Mouse (Mus musculus): ENCODE results near the gene Agbl2.
"Not testable (repeated sequence)": the region's sequence is repeated elsewhere in the genome, so short reads cannot be mapped to it uniquely, and the experiment has no call there.

Agbl2 gene

DNA sequence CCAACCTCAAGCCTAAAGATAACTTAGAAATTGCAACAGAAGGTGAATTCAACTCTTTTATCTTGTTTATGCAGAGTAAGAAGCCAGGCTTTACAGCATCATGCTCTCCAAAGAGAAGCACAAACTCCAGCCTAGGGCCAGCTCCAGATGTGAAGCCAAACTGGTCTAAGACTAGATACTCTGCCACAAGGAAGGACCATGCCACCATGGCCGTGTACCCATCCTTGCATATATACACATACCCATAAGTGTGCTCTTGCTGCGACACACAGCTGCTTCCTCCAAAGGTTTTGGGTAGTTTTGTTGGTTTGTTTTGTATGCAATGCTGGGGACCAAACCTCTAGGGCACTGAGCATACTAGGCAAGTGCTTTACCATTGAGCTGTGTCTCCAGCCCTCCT is 32.7 kb downstream of the Agbl2 start:
- no peak for DNase-seq (ENCODE audit: low read depth, low spot score)

DNA sequence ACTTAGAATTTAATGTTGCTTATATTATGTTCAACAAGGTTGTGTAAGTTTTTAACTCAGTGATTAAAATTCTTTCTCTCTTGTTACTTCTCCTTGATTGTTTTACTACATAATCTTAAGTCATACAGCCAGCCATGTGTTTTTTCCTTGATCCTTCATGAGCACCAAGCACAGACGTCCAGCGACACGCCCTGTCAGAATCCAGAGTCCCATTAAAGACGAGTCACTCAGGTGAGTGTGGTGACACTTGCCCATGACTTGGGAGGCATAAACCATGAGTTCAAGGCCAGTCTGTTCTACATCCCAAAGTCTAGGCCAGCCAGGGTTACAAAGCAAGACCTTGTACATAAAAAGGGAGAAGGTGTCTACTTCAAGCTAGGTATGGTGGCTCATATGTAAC is 33.6 kb downstream of the Agbl2 start:
- DNase-seq (ENCODE audit: low read depth, low spot score), result no peak

DNA sequence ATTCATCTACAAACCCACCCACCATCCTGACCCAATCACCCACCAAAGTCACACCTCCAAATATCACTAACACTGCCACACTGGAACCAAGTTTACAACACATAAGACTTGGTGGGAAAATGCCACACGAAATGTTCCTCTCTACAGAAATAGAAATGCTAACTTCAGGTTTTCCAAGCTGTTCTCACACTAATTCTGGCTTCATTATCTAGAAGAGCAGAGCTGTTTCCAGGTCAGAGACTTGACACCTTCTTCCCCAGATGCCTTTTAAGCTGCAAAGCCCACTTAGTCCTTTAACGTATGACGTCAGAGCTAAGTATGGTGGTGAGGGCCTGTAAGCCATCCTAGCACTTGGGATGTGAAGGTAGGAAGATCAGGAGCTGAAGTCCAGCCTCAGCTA is 36.2 kb downstream of the Agbl2 start:
- DNase-seq (ENCODE audit: low read depth, low spot score), result no peak

DNA sequence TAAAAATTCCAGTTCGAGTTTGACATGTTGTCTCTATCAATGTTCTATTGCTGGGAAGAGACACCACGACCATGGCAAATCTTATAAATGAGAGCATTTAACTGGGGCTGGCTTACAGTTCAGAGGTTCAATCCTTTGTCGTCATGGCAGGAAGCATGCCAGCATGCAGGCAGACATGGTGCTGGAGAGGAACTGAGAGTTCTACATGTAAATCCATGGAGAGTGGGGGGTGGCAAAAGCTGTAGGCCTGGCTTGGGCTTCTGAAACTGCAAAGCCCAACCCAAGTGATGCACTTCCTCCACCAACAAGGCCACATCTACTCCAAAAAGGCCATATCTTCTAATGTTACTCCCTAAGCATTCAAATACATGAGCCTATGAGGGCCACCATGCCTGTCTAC is 38.4 kb downstream of the Agbl2 start:
- DNase-seq (ENCODE audit: low read depth, low spot score), result no peak

DNA sequence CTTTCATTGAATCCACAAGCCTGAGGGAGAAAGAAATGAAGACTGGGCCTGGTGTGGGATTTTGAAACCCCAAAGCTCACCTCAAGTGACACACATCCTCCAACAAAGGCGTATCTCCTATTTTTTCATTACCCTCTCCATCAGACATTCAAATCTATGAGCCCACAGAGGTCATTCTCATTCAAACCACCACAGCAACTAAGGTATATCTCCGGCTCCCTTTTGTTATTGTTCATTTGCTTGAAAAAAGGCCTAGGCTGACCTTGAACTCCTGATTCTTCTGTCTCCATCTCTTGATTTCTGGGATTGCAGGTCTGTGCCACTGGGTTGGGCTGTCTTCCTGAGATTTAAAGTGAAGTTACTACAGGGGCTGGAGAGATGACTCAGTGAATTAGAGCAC is 40.5 kb downstream of the Agbl2 start:
- peak; percentile 90 for DNase-seq (ENCODE audit: low read depth, low spot score)

DNA sequence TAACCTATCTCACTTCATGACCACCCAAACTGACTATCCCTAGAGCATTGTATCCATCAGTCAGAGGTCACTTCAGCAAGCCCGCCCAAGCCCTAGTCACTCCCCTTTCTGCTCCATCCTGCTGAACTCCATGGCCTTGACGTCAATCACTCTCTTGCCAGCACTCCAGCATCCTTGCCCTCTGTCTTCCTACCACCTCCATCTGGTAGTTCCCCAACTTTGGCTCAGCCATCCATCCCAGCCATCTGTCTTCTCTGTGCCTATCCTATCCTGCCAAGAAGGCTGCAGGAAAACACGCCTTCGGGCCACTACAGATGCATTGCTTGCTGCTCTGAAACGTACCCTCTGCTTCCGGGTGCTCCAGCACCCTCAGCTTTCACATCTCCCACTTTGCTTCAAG is 41.3 kb downstream of the Agbl2 start:
- peak; percentile 65 for DNase-seq (ENCODE audit: low read depth, low spot score)

DNA sequence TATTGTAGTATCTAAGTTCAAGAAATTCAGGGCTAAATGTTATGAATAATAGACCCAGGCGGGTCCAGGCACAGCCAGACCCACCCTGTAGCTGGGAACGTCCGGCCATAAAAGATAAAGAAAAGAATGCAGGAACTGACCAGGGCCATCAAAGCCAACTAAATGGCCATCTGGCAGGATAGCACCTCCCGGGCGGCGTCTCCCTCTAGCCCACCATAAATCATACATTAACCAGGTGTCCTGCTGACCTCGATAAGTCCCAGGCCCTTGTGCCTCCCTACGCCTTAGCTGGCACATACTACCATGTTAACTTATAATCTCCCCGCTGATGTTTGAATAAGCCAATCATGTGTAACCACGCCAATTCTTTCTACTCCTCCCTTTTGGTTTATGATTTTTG is 42.0 kb downstream of the Agbl2 start:
- not testable (repeated sequence) for DNase-seq (ENCODE audit: low read depth, low spot score)

DNA sequence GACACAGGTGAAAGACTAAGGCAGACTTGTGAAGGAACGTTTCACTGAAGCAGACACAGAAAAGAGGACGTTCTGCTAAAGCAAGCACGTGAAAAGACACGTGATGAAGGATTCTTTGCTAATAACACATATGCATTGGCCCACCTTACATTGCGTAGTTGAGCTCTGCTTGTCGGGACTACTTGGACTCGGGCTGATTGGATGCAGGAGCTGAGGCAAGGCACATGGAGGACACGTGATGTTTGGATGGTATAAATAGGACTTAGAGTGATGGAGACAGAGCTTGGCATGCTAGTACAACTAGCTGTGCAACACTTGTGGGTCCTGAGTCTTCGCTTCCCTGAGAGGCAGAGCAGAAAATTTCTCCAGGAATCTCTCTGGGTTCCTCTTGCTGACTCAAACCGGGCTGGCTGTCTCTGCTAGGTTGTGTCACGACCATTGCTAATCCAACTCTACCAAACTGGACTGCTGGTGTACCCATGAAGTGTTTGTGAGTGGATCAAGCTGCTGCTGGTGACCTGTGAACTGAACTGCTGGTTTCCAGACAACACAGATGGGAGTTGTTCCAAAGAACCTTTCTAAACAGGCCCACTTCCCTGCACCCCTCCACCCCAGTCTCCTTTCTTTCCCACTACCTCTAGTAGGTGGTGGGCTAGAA is 43.1 kb downstream of the Agbl2 start:
- no peak for DNase-seq (ENCODE audit: low read depth, low spot score)

DNA sequence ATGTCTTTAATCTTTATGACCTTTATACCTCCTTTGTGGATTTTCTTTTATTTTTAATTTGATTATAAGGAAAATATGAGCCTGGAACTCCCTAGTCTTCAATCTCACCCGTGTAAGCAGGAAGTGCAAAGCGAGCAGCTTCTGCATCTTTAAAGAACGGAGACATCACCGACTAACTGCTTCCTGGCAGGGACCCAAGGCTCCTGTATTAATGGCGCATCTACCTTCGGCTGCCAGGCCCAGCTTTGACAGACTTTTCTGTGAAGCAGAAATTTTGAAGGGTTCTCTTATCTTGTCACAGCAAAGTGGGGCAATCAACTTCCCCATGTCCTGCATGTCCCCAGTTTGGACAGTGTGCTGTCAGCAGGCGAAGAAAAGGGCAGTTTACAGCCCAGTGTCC is 46.2 kb downstream of the Agbl2 start:
- DNase-seq (ENCODE audit: low read depth, low spot score), result no peak

DNA sequence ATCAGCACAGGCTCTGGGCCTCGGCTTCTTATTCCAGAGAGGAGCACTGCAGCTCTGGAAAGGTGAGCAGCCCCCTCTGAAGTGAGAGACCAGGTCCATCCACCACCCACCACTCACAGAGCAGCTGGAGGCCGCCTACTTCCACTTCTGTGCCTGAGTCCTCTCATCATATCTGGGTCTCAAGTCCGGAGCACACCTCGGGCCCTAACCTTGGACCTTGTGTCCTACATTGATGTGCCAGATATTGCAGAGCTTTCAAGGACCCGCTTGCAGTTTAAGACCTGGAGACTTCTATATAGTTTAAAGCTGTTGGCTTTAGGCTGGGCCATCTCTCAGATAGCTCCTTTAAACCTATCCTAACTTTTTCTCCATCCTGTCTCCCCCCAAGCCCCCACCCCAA is 51.0 kb downstream of the Agbl2 start:
- DNase-seq (ENCODE audit: low read depth, low spot score), result no peak

DNA sequence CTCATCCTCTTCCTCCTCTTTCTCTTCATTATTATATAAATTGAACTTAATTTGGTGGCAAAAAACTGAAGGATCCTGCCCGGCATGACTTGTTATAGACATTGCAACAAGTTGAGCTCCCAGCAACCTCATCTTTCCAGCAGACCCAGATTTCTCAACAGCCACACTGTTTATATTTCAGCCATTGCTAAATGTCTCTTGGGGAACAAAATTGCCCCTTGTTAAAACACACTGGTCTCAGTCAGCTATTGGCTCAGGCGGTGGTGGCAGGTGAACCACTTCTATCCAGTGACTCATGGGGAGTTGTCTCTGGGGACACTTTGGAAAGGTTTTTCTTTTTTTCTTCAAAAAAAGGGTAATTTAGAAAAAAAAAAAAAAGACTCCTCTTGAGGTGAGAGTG is 56.1 kb downstream of the Agbl2 start:
- DNase-seq (ENCODE audit: low read depth, low spot score), result no peak

DNA sequence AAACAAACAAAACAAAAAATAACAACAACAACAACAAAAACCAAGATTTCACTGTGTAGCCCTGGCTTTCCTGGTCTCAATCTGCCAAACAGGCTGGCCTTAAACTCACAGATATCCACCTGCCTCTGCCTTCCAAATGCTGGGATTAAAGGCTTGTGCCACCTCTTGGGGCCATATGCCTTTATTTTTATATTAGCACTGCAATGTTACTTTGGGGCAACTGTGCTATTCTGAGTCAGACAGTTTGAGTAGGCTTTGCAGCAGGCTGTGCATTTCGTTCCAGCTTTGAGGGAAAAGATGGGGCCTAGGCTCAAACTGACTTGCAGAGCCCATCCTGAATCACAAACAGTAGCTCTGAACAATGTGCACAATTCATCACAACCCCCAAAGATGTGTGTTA is 61.1 kb downstream of the Agbl2 start:
- no peak for DNase-seq (ENCODE audit: low read depth, low spot score)

DNA sequence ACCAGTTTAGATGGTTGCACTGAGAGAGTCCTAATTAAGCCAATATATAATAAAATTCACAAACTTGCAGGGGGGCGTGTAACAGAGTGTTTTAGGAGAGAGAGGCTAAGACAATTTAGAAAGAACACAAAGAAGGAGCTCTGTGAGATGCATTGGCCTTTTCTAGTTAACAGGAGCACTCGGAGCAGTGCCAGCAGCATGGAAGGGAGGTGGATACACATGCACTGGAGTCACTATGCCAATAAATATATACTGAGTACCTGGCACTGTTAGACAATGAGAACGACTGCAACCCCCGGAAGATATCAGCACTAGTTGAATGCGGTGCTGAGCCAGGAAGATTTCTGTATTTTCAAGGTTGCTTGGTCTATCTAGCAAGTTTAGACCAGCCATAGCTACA is 61.7 kb downstream of the Agbl2 start:
- no peak for DNase-seq (ENCODE audit: low read depth, low spot score)

DNA sequence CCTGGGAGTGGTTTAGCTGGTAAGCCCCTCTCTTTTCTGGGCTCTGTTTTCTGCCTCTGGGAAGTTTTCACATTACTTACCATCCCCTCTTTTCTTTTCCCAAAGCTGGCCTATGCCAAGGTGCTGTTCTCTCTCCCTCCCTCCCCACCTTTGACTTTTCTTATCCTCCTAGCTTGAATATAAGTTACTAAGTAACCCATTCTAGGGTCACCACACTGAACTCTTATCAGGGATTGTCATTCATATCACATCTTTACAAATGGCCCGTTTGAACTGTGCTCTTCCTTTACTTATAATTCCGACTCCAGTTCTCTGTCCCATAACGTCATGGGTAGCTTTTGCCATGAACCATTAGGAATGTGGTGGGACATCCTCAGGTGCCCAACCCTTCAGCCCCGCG is 62.7 kb downstream of the Agbl2 start:
- no peak for DNase-seq (ENCODE audit: low read depth, low spot score)

DNA sequence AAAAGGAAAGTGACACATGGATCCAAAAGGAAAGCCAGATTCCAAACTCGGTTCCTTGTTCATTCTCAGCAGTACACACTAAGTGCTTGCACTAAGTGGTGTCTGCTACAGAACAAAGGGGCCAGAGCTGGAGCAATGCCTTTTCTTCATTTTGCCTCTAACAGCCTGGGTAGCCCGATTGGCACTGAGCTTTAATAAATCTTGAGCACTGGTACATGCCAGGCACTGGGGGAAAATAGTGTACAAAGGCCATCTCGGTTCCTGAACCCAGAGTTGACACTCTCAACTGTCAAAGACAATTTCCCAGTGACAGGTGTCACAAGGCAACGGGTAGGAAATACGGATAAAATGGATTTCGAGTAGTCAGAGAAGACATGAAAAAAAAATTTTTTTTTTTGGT is 63.6 kb downstream of the Agbl2 start:
- DNase-seq (ENCODE audit: low read depth, low spot score), result no peak

DNA sequence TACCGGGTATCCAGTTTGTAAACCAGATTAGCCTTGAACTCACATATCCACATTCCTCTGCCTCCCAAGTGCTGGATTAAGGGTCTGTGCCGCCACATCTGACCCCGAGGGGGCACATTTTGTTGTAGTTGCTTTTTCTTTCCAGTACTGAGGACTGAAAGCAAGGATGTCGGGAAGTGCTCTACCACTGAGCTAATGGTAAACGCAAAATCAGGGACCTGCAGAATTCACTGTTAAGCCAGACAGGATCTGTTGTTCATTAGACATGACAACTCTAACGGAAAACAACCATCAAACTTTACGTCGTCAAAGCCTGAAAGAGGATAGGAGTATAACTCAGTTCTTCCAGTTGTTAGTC is 64.0 kb downstream of the Agbl2 start:
- no peak for DNase-seq (ENCODE audit: low read depth, low spot score)

DNA sequence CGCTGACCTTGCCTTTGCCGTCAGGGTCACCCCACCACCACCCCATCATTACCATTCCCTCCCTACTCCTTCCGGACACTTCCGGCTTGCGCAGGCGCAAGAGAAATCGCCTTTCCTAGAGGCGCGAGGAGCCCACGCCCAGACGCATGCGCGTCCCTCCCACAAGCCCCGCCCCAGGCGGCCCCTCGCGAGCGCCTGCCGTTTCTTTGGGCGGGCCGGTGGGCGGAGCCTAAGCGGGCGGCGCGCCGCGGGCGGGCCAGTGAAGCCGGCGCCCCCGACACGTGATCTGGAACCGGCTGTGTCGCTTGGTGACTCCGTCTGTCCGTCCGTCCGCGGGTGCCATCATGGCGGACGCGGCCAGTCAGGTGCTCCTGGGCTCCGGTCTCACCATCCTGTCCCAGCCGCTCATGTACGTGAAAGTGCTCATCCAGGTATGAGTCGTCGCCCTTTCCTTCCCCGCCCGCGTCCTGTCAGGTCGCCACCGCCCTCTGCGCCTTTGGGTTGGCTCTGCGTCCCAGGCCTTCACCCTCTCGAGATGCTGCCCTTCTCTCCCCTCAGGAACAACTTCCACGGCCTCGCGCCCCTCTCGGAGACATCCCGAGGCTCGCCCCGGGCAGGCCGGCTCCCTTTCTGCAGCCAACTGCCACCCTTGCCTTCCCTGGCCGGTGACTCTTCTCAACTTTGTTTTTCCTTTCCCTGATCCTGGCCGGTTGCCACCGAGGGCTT is 64.6 kb downstream of the Agbl2 start, which contains the start of gene Mtch2:
TSS of gene Mtch2 (plus strand) at position 201 of the 726 bp plus-strand sequence.
- peak; percentile 97 for DNase-seq (ENCODE audit: low read depth, low spot score)

DNA sequence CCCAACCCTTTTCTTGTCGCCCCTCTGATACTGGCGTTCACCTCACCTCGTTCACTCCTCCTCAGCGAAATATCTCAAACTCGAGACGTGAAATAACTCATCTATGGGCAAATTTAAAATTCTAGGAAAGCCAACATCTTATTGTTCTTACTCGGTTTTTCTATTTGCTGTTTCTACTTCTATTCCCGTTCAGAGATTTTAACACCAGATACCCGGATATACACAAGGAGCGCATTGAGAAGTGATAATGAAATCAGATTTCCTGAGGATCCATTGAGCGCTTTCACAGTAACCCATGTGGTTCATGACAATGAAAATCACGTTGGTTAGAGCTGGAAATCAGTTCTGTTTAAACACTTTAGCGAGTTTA is 65.1 kb downstream of the Agbl2 start:
- peak; percentile 26 for DNase-seq (ENCODE audit: low read depth, low spot score)

DNA sequence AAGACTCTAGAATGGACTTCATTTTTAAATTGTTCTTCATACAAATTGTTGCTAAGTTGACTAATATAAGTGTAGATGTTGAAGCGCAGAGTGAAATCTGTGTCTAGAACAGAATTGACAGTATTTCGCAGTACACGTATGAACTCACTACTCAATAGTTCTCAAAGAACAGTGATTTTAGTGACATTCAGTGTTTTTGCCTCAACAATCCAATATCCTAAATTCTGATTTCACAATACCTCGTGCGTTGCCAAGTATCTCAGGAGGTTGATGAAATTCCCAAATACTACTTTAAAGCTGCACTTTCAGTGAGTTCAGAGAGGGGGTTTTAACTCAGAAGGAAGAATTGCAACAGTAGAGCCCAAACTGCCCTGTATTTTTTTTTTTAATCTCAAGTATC is 65.8 kb downstream of the Agbl2 start:
- DNase-seq (ENCODE audit: low read depth, low spot score), result no peak

DNA sequence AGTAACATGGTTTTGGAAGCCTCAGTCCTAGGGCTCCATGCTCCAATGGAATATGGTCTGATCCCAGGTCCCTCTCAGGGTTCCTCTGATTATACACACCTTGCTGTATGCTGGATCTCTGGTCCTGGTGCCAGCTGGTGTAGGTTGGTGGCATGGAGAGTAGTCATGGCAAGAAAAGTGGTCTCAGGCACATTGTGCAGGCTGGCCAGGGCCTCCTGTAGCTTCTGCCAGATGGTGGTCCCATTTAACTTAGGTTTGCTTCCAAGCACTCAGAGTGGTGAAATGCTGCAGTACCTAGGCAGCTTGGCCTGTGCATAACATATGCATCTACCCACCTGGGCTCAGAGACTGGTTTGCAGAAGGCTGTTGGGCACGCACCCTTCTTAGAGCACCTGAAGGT is 67.9 kb downstream of the Agbl2 start:
- no peak for DNase-seq (ENCODE audit: low read depth, low spot score)

DNA sequence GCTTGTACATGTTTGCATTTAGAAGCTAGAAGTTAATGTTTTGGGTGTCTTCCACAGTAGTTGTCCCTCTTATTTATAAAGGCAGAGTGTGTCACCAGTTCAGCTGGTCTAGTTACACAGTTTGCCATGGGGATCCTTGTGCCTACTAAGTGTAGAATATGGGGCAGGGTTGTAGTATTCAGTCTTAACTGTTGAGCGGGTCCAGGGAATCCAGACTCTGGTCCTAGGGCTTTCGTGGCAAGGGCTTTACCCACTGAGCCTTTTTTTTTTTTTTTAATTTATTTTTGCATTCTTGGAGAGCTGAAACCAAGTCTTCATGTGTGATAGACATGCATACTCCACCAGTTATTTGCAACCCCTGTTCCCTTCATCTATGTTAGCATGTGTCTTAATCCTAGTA is 79.0 kb downstream of the Agbl2 start:
- no peak for DNase-seq (ENCODE audit: low read depth, low spot score)

DNA sequence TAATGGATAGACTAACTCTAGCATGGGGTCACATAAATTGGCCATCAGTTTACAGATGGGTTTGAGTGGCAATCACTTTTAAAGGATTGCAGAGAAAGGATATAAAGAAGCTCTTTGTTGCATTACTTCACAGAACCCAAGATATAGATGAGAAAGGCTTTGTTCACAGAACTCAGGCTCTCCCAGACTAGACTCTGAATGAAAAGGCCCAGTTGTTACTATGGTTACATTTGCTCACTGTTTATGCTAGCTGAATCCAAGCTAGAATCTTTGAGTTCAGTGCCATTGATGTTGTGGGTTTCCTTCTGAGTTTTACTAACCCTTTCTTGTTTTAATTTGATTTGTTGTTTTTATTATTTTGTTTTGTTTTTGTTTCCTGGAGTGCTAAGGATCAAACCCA is 81.7 kb downstream of the Agbl2 start:
- DNase-seq (ENCODE audit: low read depth, low spot score), result no peak

DNA sequence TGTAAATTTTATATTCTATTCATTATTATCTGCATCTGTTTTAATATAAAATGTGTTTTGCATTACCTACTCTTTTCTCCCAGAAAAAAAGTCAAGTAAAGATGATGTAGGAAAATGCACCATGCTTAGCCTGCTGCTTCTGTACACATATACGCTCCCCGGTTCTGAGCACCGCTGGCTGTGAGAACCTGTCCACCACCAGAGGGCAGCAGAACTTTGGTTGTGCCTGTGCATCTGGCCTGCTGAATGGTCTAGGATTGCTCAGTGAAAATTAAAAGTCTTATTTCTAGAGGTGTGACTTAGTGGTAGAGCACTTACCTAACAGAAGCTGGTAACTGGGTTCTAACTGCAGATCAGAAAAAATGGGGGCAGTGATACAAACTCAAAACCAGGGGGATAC is 84.0 kb downstream of the Agbl2 start:
- peak; percentile 70 for DNase-seq (ENCODE audit: low read depth, low spot score)

DNA sequence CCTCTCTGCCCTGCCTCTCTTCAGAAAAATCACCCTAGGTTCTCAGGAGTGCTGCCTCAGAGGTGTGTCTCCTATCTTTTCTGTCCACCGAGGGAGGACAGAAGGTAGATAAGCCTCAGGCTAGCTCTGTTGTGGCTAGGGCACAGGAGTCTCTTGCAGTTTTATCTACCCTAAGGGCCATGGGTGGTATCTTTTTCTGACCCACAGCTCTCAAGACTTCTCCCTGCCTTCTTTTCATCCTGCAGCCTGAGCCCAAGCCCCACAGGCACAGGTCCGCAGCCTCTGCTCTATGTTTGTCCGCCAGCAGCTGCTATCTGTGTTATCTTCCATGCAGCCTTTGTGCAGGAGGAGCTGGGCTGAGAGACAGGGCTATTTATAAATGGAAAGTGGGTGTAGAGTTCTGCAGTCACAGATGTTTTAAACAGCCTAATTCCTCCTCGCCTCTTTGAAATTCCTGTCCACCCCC is 87.6 kb downstream of the Agbl2 start:
- DNase-seq (ENCODE audit: low read depth, low spot score), result no peak
